Comparison of ENCODE assay signal across 16 mouse cellular contexts in the genomic region with DNA sequence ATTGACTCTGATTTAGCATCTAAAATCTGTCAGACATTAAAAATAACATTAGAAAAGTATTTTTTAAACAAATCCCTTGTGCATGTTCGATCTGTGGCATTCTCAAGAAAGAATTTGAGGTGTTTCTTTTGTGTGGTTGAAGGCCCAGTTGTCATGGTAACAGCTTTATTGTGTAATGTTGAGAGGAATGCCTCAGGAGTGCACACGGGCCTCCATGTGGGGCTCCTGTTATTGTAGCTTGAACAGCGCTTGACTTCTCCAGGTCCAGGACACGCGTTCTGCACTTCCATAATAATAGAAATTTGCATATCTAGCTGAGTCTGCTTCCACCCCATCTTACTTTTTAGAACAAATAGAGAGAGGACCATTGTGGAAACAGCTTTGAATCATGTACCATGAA. TPM values are rescaled to one million over a fixed set of nuclear protein-coding genes. Genes with fewer than 3 reads are reported as not detected.
A peak's percentile ranks its signal among the peaks of the same experiment; 100 is the strongest.
DNase-seq lines count a peak whose midpoint lies in the region; ATAC-seq and TF ChIP-seq lines count a peak whose summit lies in the region.
"Had no signal": no experiment of that assay in that cellular context is flagged by ENCODE, and none has a peak within 500 bp of the region (broad histone marks: within the 10 kb centered on the region; RNA-seq: fewer than 3 reads in every experiment).

No protein-coding gene starts in this region.

- H3K27me3 ChIP-seq in forebrain, postnatal 0 days (ENCODE audit: insufficient read depth, low read length), result no peaks in the 10 kb centered on the region
- H3K27me3 ChIP-seq in midbrain, embryonic 13.5 days, result no peaks in the 10 kb centered on the region
- H3K27me3 ChIP-seq: CH12.LX; liver, embryonic 15.5 days; neural tube, embryonic 12.5 days had no signal

- no peak overlapping the region for H3K4me3 ChIP-seq in forebrain, postnatal 0 days (ENCODE audit: low read depth, low read length)
- no peak overlapping the region for H3K4me3 ChIP-seq in midbrain, embryonic 13.5 days (replicated peaks)
- H3K4me3 ChIP-seq: liver, embryonic 15.5 days; neural tube, embryonic 12.5 days had no signal

- H3K9me3 ChIP-seq in forebrain, postnatal 0 days (ENCODE audit: low read length), result no peaks in the 10 kb centered on the region
- no peaks in the 10 kb centered on the region for H3K9me3 ChIP-seq in midbrain, embryonic 13.5 days
- H3K9me3 ChIP-seq: liver, embryonic 15.5 days; neural tube, embryonic 12.5 days had no signal

- no peaks in the 10 kb centered on the region for H3K36me3 ChIP-seq in forebrain, postnatal 0 days (ENCODE audit: insufficient read depth)
- no peaks in the 10 kb centered on the region for H3K36me3 ChIP-seq in midbrain, embryonic 13.5 days
- H3K36me3 ChIP-seq: liver, embryonic 15.5 days; neural tube, embryonic 12.5 days had no signal

- no peak overlapping the region for H3K9ac ChIP-seq in forebrain, postnatal 0 days
- no peak overlapping the region for H3K9ac ChIP-seq in midbrain, embryonic 13.5 days (replicated peaks)
- H3K9ac ChIP-seq: liver, embryonic 15.5 days; neural tube, embryonic 12.5 days had no signal

- DNase-seq in ES-CJ7 (ENCODE audit: low read depth, low spot score) (peak; percentile 5), ZHBTc4 (ENCODE audit: low read depth, low spot score) (peak; percentile 21)
- peak; percentile 37 for DNase-seq in forebrain, postnatal 0 days
- no peak for DNase-seq in urinary bladder, postnatal 25 days (ENCODE audit: low spot score)
- no peak for DNase-seq in layer of hippocampus, adult 9-10 months (ENCODE audit: low spot score)
- no peak for DNase-seq in frontal cortex, postnatal 10 days (ENCODE audit: low spot score in 2 of 2)
- DNase-seq: adrenal gland, postnatal 25 days; cerebellum, adult 11-12 months; layer of hippocampus, adult 9-11 months; retina, postnatal 1 day; thymus, adult 2 months had no signal

- 18% methylated on average over 5 of the region's 5 CpGs for WGBS in forebrain, postnatal 0 days
- 9% methylated on average over 5 of the region's 5 CpGs for WGBS in midbrain, embryonic 13.5 days

- no peak overlapping the region for H3K27ac ChIP-seq in forebrain, postnatal 0 days (ENCODE audit: low read depth, low read length)
- no peak overlapping the region for H3K27ac ChIP-seq in midbrain, embryonic 13.5 days
- H3K27ac ChIP-seq: liver, embryonic 15.5 days; neural tube, embryonic 12.5 days had no signal

- H3K4me1 ChIP-seq in forebrain, postnatal 0 days (ENCODE audit: insufficient read depth), result no peaks in the 10 kb centered on the region
- no peaks in the 10 kb centered on the region; the same call in 1 of the 2 replicates for H3K4me1 ChIP-seq in midbrain, embryonic 13.5 days (replicated peaks)
- H3K4me1 ChIP-seq: liver, embryonic 15.5 days; neural tube, embryonic 12.5 days had no signal

- H3K4me2 ChIP-seq in forebrain, postnatal 0 days (ENCODE audit: low read depth), result no peak overlapping the region
- no peak overlapping the region for H3K4me2 ChIP-seq in midbrain, embryonic 13.5 days (replicated peaks)
- H3K4me2 ChIP-seq: liver, embryonic 15.5 days; neural tube, embryonic 12.5 days had no signal

- no peak for TF ChIP-seq CTCF in forebrain, postnatal 0 days (IDR thresholded peaks at IDR 0.05; ENCODE audit: low read depth)

- peak; percentile 79; the same call in 1 of the 2 replicates for ATAC-seq in forebrain, postnatal 0 days
- ATAC-seq in midbrain, embryonic 13.5 days, result peak; percentile 79
- ATAC-seq: inflammation-experienced regulatory T-cells, adult 6 months had no signal

RNA-seq across cellular contexts. Expression of a gene that starts 36.0 kb away (rescaled TPM):
- 7.3 and 10.5 TPM in 2 replicates for total RNA-seq in forebrain, postnatal 0 days (2014; rRNA removed)
- polyA plus RNA-seq in forebrain, postnatal 0 days (2015; fragmentation: Nextera tagmentation; extraction: Ambion mirVana), result 9.6 and 10.9 TPM in 2 replicates
- 5.2 and 5.5 TPM in 2 replicates for polyA plus RNA-seq in midbrain, embryonic 13.5 days (2015; fragmentation: Nextera tagmentation; extraction: Ambion mirVana)

Comparison
In these comparisons a context has a peak if more than half of its experiments do, and no peak if none do; other contexts are left out.
1. DNase-seq: peak in ES-CJ7 (single experiment), ZHBTc4 (single experiment) and forebrain, postnatal 0 days (single experiment); none in urinary bladder, postnatal 25 days (single experiment), layer of hippocampus, adult 9-10 months (single experiment) and frontal cortex, postnatal 10 days (0 of 2).